Mouse (Mus musculus): ENCODE measurements around the gene Iqsec1. TPM values are rescaled to one million over a fixed set of nuclear protein-coding genes. Genes with fewer than 3 reads are reported as not detected.
A peak's percentile ranks its signal among the peaks of the same experiment; 100 is the strongest.

Gene Iqsec1
- total RNA-seq, 2 experiments from 2014 or later = 135 to 142 TPM

- intact Hi-C loops (cut with DNase I) = loop anchor here (2.0 kb wide), 1 partner anchor 25 kb away; no protein-coding TSS in a partner anchor
- no peak for DNase-seq
Measured at GRCm38 (mm10) chr6:90762120-90762736, 226.3 kb downstream of the Iqsec1 start.

- peak in 1 of 2 experiments; percentile 31 for DNase-seq
- intact Hi-C loops (cut with DNase I) = loop anchor here (2.0 kb wide), 1 partner anchor 25 kb away; no protein-coding TSS in a partner anchor
Measured at GRCm38 (mm10) chr6:90761301-90762056, 227.0 kb downstream of the Iqsec1 start.

- intact Hi-C loops (cut with DNase I) = no loop called here
- no peak for DNase-seq
Measured at GRCm38 (mm10) chr6:90760886-90761285, 227.6 kb downstream of the Iqsec1 start.

GRCm38 (mm10) chr6:90759754-90760153, 228.7 kb downstream of the Iqsec1 start:
- no peak for DNase-seq
- intact Hi-C loops (cut with DNase I) = no loop called here

- intact Hi-C loops (cut with DNase I) = no loop called here
- no peak for DNase-seq
Measured at GRCm38 (mm10) chr6:90758155-90758554, 230.3 kb downstream of the Iqsec1 start.

- DNase-seq = peak in 1 of 2 experiments; percentile 57
- intact Hi-C loops (cut with DNase I) = no loop called here
Measured at GRCm38 (mm10) chr6:90757427-90757883, 231.0 kb downstream of the Iqsec1 start.

- DNase-seq = no peak
- intact Hi-C loops (cut with DNase I) = no loop called here
Measured at GRCm38 (mm10) chr6:90756561-90756960, 231.9 kb downstream of the Iqsec1 start.

- no peak for DNase-seq
- intact Hi-C loops (cut with DNase I) = no loop called here
Measured at GRCm38 (mm10) chr6:90755613-90755941, 232.9 kb downstream of the Iqsec1 start.

GRCm38 (mm10) chr6:90754927-90755612, 233.4 kb downstream of the Iqsec1 start:
- intact Hi-C loops (cut with DNase I) = no loop called here
- no peak for DNase-seq

GRCm38 (mm10) chr6:90754093-90754492, 234.4 kb downstream of the Iqsec1 start:
- no peak for DNase-seq
- intact Hi-C loops (cut with DNase I) = no loop called here

GRCm38 (mm10) chr6:90753656-90754055, 234.8 kb downstream of the Iqsec1 start:
- no peak for DNase-seq
- intact Hi-C loops (cut with DNase I) = no loop called here

GRCm38 (mm10) chr6:90751624-90752023, 236.9 kb downstream of the Iqsec1 start:
- DNase-seq = no peak
- intact Hi-C loops (cut with DNase I) = no loop called here

- intact Hi-C loops (cut with DNase I) = no loop called here
- no peak for DNase-seq
Measured at GRCm38 (mm10) chr6:90750091-90750490, 238.4 kb downstream of the Iqsec1 start.

- no peak for DNase-seq
- intact Hi-C loops (cut with DNase I) = no loop called here
Measured at GRCm38 (mm10) chr6:90749414-90749937, 239.0 kb downstream of the Iqsec1 start.

GRCm38 (mm10) chr6:90748976-90749375, 239.5 kb downstream of the Iqsec1 start:
- DNase-seq = no peak
- intact Hi-C loops (cut with DNase I) = no loop called here

GRCm38 (mm10) chr6:90746331-90746864, 242.1 kb downstream of the Iqsec1 start:
- no peak for DNase-seq
- intact Hi-C loops (cut with DNase I) = no loop called here

GRCm38 (mm10) chr6:90745401-90746198, 242.9 kb downstream of the Iqsec1 start:
- intact Hi-C loops (cut with DNase I) = no loop called here
- no peak for DNase-seq

- no peak for DNase-seq
- intact Hi-C loops (cut with DNase I) = no loop called here
Measured at GRCm38 (mm10) chr6:90742453-90742852, 246.0 kb downstream of the Iqsec1 start.

- DNase-seq = no peak
- intact Hi-C loops (cut with DNase I) = no loop called here
Measured at GRCm38 (mm10) chr6:90741717-90742116, 246.8 kb downstream of the Iqsec1 start.

GRCm38 (mm10) chr6:90741056-90741420, 247.4 kb downstream of the Iqsec1 start:
- intact Hi-C loops (cut with DNase I) = no loop called here

More at GRCm38 (mm10) chr6:90741056-90741420, 247.4 kb downstream of the Iqsec1 start:
- no peak for DNase-seq

All from heart, postnatal 36 days (tissue).